Mouse (Mus musculus) gastrocnemius, postnatal 36 days (tissue): ENCODE measurements around the gene Enho. TPM values are rescaled to one million over a fixed set of nuclear protein-coding genes. Genes with fewer than 3 reads are reported as not detected.

Source experiments
- total RNA-seq, 2 experiments: library from RNA; stranded (reverse); gene quantifications; 2 replicates each; pipeline ENCODE4 v1.2.3; 2021

The Enho gene
- total RNA-seq, 2 experiments from 2014 or later, result 10.3 to 10.9 TPM

Other genes starting within 250 kb of the Enho start
- gene Kif24, start 175.4 kb downstream of the Enho start, total RNA-seq, result under 1 TPM; 0.31 to 0.35 TPM
- gene Nudt2, start 175.2 kb downstream of the Enho start, total RNA-seq, result 10 to 100 TPM; 21.9 to 22.4 TPM
- 10 to 100 TPM; 66.0 to 66.5 TPM for gene AI464131, start 137.2 kb downstream of the Enho start, total RNA-seq
- under 1 TPM in 1 of 2 experiments, not detected in 1; 0.37 TPM for gene 1110017D15Rik, start 123.0 kb downstream of the Enho start, total RNA-seq
- 10 to 100 TPM; 19.3 to 20.4 TPM for gene Fam219a, start 70.8 kb downstream of the Enho start, total RNA-seq
- not detected for gene Dnaic1, start 70.5 kb downstream of the Enho start, total RNA-seq
- 10 to 100 TPM; 24.8 to 31.1 TPM for gene Cntfr, start 56.8 kb upstream of the Enho start, total RNA-seq
- 10 to 100 TPM; 30.8 to 41.2 TPM for gene Il11ra1, start 59.7 kb upstream of the Enho start, total RNA-seq
- gene Rpp25l, start 73.2 kb upstream of the Enho start, total RNA-seq, result 10 to 100 TPM; 46.8 to 50.0 TPM
- gene Dctn3, start 82.8 kb upstream of the Enho start, total RNA-seq, result 10 to 100 TPM; 40.9 to 41.9 TPM
- not detected for gene Arid3c, start 90.8 kb upstream of the Enho start, total RNA-seq
- gene Galt, start 114.9 kb upstream of the Enho start, total RNA-seq, result 10 to 100 TPM; 27.5 to 36.7 TPM
- 1 to 10 TPM; 7.2 to 8.8 TPM for gene Sigmar1, start 115.8 kb upstream of the Enho start, total RNA-seq
- gene Ccl27a, start 133.9 kb upstream of the Enho start, total RNA-seq, result 10 to 100 TPM; 18.5 to 19.1 TPM